In genomic region chr1:69046228-69046978, GRCm38 (mm10) we compare ENCODE assay signal across 24 mouse cellular contexts.
DNase-seq lines count a peak whose midpoint lies in the region; ATAC-seq and TF ChIP-seq lines count a peak whose summit lies in the region.
"Had no signal": no experiment of that assay in that cellular context is flagged by ENCODE, and none has a peak within 500 bp of the region (broad histone marks: within the 10 kb centered on the region; RNA-seq: fewer than 3 reads in every experiment).

No protein-coding gene starts in this region.

- no peak for DNase-seq in forebrain, embryonic 10.5 days (ENCODE audit: extremely low spot score, low spot score)
- DNase-seq in brain, embryonic 14.5 days (ENCODE audit: low read depth): peak; percentile 93
- peak; percentile 87 for DNase-seq in forebrain, embryonic 14.5 days (ENCODE audit: low spot score)
- DNase-seq in adrenal gland, postnatal 25 days: no peak
- DNase-seq in thymus, postnatal 25 days: no peak
- DNase-seq: adrenal gland, adult 2 months; adrenal gland, postnatal 36 days; cerebellum, adult 11-12 months; cerebellum, adult 9-11 months; cerebellum, postnatal 25 days; gastrocnemius, postnatal 10 days; gastrocnemius, postnatal 36 days; heart, adult 2 months; heart, postnatal 14 days; kidney, adult 2 months had no signal

- WGBS in forebrain, embryonic 12.5 days: 33% methylated on average over 11 of the region's 11 CpGs
- 67% methylated on average over 11 of the region's 11 CpGs for WGBS in forebrain, embryonic 10.5 days
- WGBS in forebrain, embryonic 14.5 days: 22% methylated on average over 11 of the region's 11 CpGs

- ATAC-seq in forebrain, embryonic 12.5 days (ENCODE audit: low FRiP score): peak; percentile 90; the same call in 1 of the 2 replicates
- peak; percentile 96 for ATAC-seq in forebrain, embryonic 14.5 days
- ATAC-seq: CD4-positive, CD25-positive, alpha-beta regulatory T cell, adult 4 months; intestine, postnatal 0 days had no signal

- H3K9ac ChIP-seq in forebrain, embryonic 12.5 days: no peak overlapping the region
- no peak overlapping the region for H3K9ac ChIP-seq in forebrain, embryonic 14.5 days (ENCODE audit: low read length)
- H3K9ac ChIP-seq: embryonic facial prominence, embryonic 12.5 days; embryonic facial prominence, embryonic 15.5 days; heart, embryonic 13.5 days; hindbrain, embryonic 12.5 days; hindbrain, embryonic 15.5 days had no signal

- no peak overlapping the region for H3K27ac ChIP-seq in forebrain, embryonic 12.5 days
- no peak overlapping the region for H3K27ac ChIP-seq in forebrain, embryonic 10.5 days
- no peak overlapping the region for H3K27ac ChIP-seq in forebrain, embryonic 14.5 days (ENCODE audit: low read depth, low read length)
- H3K27ac ChIP-seq: embryonic facial prominence, embryonic 12.5 days; embryonic facial prominence, embryonic 15.5 days; heart, adult 2 months; heart, embryonic 10.5 days; heart, embryonic 13.5 days; hindbrain, embryonic 12.5 days; hindbrain, embryonic 15.5 days had no signal

- H3K4me1 ChIP-seq in forebrain, embryonic 12.5 days: no peaks in the 10 kb centered on the region
- H3K4me1 ChIP-seq in forebrain, embryonic 10.5 days: peaks cover 6% of the 10 kb centered on the region
- 0 out of 2 replicates have a peak, but pooled peaks cover 2% of the 10 kb centered on the region for H3K4me1 ChIP-seq in forebrain, embryonic 14.5 days (ENCODE audit: control insufficient read depth, insufficient read depth, low read length)
- H3K4me1 ChIP-seq: embryonic facial prominence, embryonic 12.5 days; embryonic facial prominence, embryonic 15.5 days; hindbrain, embryonic 12.5 days; hindbrain, embryonic 15.5 days had no signal

- no peaks in the 10 kb centered on the region for H3K36me3 ChIP-seq in forebrain, embryonic 12.5 days (replicated peaks)
- H3K36me3 ChIP-seq in forebrain, embryonic 10.5 days (replicated peaks): no peaks in the 10 kb centered on the region
- no peaks in the 10 kb centered on the region for H3K36me3 ChIP-seq in forebrain, embryonic 14.5 days (ENCODE audit: control insufficient read depth, insufficient read depth, low read length)
- H3K36me3 ChIP-seq: embryonic facial prominence, embryonic 12.5 days; embryonic facial prominence, embryonic 15.5 days; heart, embryonic 10.5 days; heart, embryonic 13.5 days; hindbrain, embryonic 12.5 days; hindbrain, embryonic 15.5 days had no signal

- no peak for TF ChIP-seq POLR2A in brain, embryonic 14.5 days (IDR thresholded peaks at IDR 0.05; ENCODE audit: borderline replicate concordance, extremely low read depth, insufficient read depth, insufficient read length, poor library complexity, severe bottlenecking)

- H3K4me3 ChIP-seq in forebrain, embryonic 12.5 days (replicated peaks): no peak overlapping the region
- H3K4me3 ChIP-seq in forebrain, embryonic 10.5 days: no peak overlapping the region
- no peak overlapping the region for H3K4me3 ChIP-seq in forebrain, embryonic 14.5 days (ENCODE audit: low read depth, low read length)
- H3K4me3 ChIP-seq: embryonic facial prominence, embryonic 12.5 days; embryonic facial prominence, embryonic 15.5 days; heart, adult 2 months; heart, embryonic 10.5 days; heart, embryonic 13.5 days; hindbrain, embryonic 12.5 days; hindbrain, embryonic 15.5 days had no signal

- no peak for TF ChIP-seq CTCF in brain, embryonic 14.5 days (IDR thresholded peaks at IDR 0.05; ENCODE audit: borderline replicate concordance, extremely low read depth, insufficient read depth, insufficient read length)

- no peak overlapping the region for H3K4me2 ChIP-seq in forebrain, embryonic 12.5 days
- H3K4me2 ChIP-seq in forebrain, embryonic 14.5 days (ENCODE audit: low read length): no peak overlapping the region
- H3K4me2 ChIP-seq: embryonic facial prominence, embryonic 12.5 days; embryonic facial prominence, embryonic 15.5 days; heart, embryonic 13.5 days; hindbrain, embryonic 12.5 days; hindbrain, embryonic 15.5 days had no signal

- no peaks in the 10 kb centered on the region for H3K9me3 ChIP-seq in forebrain, embryonic 12.5 days
- no peaks in the 10 kb centered on the region for H3K9me3 ChIP-seq in forebrain, embryonic 10.5 days
- no peaks in the 10 kb centered on the region for H3K9me3 ChIP-seq in forebrain, embryonic 14.5 days (replicated peaks; ENCODE audit: control insufficient read depth, low read length)
- H3K9me3 ChIP-seq: embryonic facial prominence, embryonic 12.5 days; embryonic facial prominence, embryonic 15.5 days; heart, embryonic 10.5 days; heart, embryonic 13.5 days; hindbrain, embryonic 12.5 days; hindbrain, embryonic 15.5 days had no signal

- peaks cover 6% of the 10 kb centered on the region; the same call in 1 of the 2 replicates for H3K27me3 ChIP-seq in forebrain, embryonic 12.5 days
- no peaks in the 10 kb centered on the region for H3K27me3 ChIP-seq in forebrain, embryonic 10.5 days (ENCODE audit: poor library complexity, severe bottlenecking)
- peaks cover 7% of the 10 kb centered on the region for H3K27me3 ChIP-seq in forebrain, embryonic 14.5 days (replicated peaks; ENCODE audit: control insufficient read depth, insufficient read depth, low read length)
- H3K27me3 ChIP-seq: embryonic facial prominence, embryonic 12.5 days; embryonic facial prominence, embryonic 15.5 days; heart, embryonic 13.5 days; hindbrain, embryonic 12.5 days; hindbrain, embryonic 15.5 days had no signal

Comparison
In these comparisons a context has a peak if more than half of its experiments do, and no peak if none do; other contexts are left out.
1. DNase-seq: peak in brain, embryonic 14.5 days (single experiment) and forebrain, embryonic 14.5 days (single experiment); none in forebrain, embryonic 10.5 days (single experiment), adrenal gland, postnatal 25 days (single experiment) and thymus, postnatal 25 days (single experiment).